Mouse (Mus musculus) ovary, postnatal 36 days (tissue): ENCODE data around the gene Slc45a3.

Experiments
- DNase-seq: peaks from one replicate; pipeline ENCODE4 v3.0.0; 2022; ENCODE audit warnings: low spot score, mixed read lengths

The Slc45a3 gene

GRCm38 (mm10) chr1:131964580-131964979, 1.8 kb downstream of the Slc45a3 start:
- no peak for DNase-seq

- no peak for DNase-seq
Measured at GRCm38 (mm10) chr1:131965818-131966217, 3.1 kb downstream of the Slc45a3 start.

- no peak for DNase-seq
Measured at GRCm38 (mm10) chr1:131967336-131967735, 4.6 kb downstream of the Slc45a3 start.

- no peak for DNase-seq
Measured at GRCm38 (mm10) chr1:131968556-131968955, 5.8 kb downstream of the Slc45a3 start.

- no peak for DNase-seq
Measured at GRCm38 (mm10) chr1:131968983-131969382, 6.2 kb downstream of the Slc45a3 start.

GRCm38 (mm10) chr1:131969825-131970224, 7.1 kb downstream of the Slc45a3 start:
- no peak for DNase-seq

- DNase-seq = no peak
Measured at GRCm38 (mm10) chr1:131970322-131970660, 7.5 kb downstream of the Slc45a3 start.

- no peak for DNase-seq
Measured at GRCm38 (mm10) chr1:131970661-131971520, 8.1 kb downstream of the Slc45a3 start.

GRCm38 (mm10) chr1:131971771-131972497, 9.2 kb downstream of the Slc45a3 start:
- no peak for DNase-seq

- no peak for DNase-seq
Measured at GRCm38 (mm10) chr1:131972498-131973334, 9.9 kb downstream of the Slc45a3 start.

- no peak for DNase-seq
Measured at GRCm38 (mm10) chr1:131973991-131974390, 11.2 kb downstream of the Slc45a3 start.

GRCm38 (mm10) chr1:131976886-131977285, 14.1 kb downstream of the Slc45a3 start:
- DNase-seq = no peak

- DNase-seq = peak; percentile 33
Measured at GRCm38 (mm10) chr1:131980471-131980870, 17.7 kb downstream of the Slc45a3 start.

GRCm38 (mm10) chr1:131981378-131982013, 18.7 kb downstream of the Slc45a3 start:
- DNase-seq = peak; percentile 72

- DNase-seq = peak; percentile 77
Measured at GRCm38 (mm10) chr1:131982907-131983306, 20.1 kb downstream of the Slc45a3 start.

- no peak for DNase-seq
Measured at GRCm38 (mm10) chr1:131983806-131984205, 21.0 kb downstream of the Slc45a3 start.

GRCm38 (mm10) chr1:131987432-131987831, 24.7 kb downstream of the Slc45a3 start:
- no peak for DNase-seq

- DNase-seq = no peak
Measured at GRCm38 (mm10) chr1:131989476-131989875, 26.7 kb downstream of the Slc45a3 start.

- no peak for DNase-seq
Measured at GRCm38 (mm10) chr1:131990083-131990760, 27.5 kb downstream of the Slc45a3 start.

GRCm38 (mm10) chr1:131992561-131993001, 29.8 kb downstream of the Slc45a3 start:
- no peak for DNase-seq
